Mouse (Mus musculus): ENCODE data around the gene Ap4b1. TPM values are rescaled to one million over a fixed set of nuclear protein-coding genes. Genes with fewer than 3 reads are reported as not detected.
"Not testable (repeated sequence)": the region's sequence is repeated elsewhere in the genome, so short reads cannot be mapped to it uniquely, and the experiment has no call there.

Gene Ap4b1
- polyA plus RNA-seq, 1 experiment from 2014 or later, result 22.8 TPM

DNA sequence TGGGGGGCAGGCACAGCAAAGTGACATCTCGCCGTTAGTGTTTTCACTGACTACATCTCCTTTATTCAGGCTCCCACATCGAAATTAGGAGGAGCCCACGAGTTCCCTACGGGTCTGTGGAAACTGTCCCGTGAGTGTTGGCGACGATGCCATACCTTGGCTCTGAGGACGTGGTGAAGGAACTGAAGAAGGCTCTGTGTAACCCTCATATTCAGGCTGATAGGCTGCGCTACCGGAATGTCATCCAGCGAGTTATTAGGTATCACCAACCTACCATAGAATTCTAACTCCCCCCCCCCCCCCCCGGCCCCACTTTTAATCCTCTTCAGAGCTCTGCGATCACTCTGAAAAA, 455 bp downstream of the Ap4b1 start:
- H3K9me3 ChIP-seq (ENCODE audit: control insufficient read depth, low read length), result no peaks in the 10 kb centered on the region
- peak overlapping the region; percentile 77 for H3K4me3 ChIP-seq (ENCODE audit: low read depth, low read length)
- H3K4me2 ChIP-seq (ENCODE audit: low read depth, low read length, severe bottlenecking), result peak overlapping the region; percentile 69
- H3K36me3 ChIP-seq (ENCODE audit: control insufficient read depth, insufficient read depth, low read length), result no peaks in the 10 kb centered on the region; the same call in 1 of the 2 replicates
- peaks cover 7% of the 10 kb centered on the region; the same call in 1 of the 2 replicates for H3K4me1 ChIP-seq (replicated peaks; ENCODE audit: control insufficient read depth, insufficient read depth, low read length)
- peak overlapping the region; percentile 79 for H3K27ac ChIP-seq (ENCODE audit: low read depth, low read length)
- H3K9ac ChIP-seq (ENCODE audit: low read length), result peak overlapping the region; percentile 85
- 2% methylated on average over 14 of the region's 14 CpGs for WGBS
- H3K27me3 ChIP-seq (ENCODE audit: control insufficient read depth, insufficient read depth, low read length), result no peaks in the 10 kb centered on the region
- no peak for DNase-seq (ENCODE audit: low spot score)
- ATAC-seq (replicated peaks; ENCODE audit: low FRiP score), result peak; percentile 53; the same call in 1 of the 2 replicates

DNA sequence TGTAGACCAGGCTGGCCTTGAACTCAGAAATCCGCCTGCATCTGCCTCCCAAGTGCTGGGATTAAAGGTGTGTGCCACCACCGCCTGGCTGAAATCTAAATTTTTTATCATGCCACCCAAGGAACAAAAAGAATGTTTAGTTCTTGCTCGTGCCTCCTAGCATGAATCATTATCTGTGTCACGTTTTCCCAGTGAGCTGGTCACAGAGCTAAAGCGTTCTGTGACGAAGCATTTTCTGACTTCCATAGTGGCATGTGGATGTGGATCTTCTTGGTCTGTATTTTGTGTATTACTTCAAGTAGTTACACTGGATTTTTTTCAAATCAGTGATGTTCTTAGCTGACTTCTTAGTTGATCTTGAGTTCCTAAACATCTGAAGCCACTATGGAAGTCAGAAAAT, 1.6 kb downstream of the Ap4b1 start:
- H3K4me3 ChIP-seq (ENCODE audit: low read depth, low read length), result no peak overlapping the region

DNA sequence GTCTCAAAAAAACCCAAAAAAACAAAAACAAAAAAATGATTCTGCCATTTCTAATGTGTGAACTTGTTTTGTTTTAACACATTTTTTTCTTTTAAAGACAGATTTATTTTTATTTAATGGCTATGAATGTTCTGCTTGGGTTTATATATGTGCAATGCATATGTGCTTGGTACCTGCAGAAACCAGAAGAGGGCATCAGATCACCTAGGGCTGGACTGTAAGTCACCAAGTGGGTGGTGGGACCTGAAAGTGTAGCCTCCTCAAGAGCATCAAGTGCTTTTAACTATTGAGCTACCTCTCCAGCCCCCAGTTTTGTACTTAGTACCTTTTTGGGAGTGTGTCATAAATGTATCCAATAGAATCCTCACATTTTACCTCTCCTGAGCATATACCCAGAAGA, 18.2 kb downstream of the Ap4b1 start:
- H3K9ac ChIP-seq (ENCODE audit: low read length), result no peak overlapping the region
- DNase-seq (ENCODE audit: low spot score) (no peak), ATAC-seq (replicated peaks; ENCODE audit: low FRiP score) (no peak)
- no peaks in the 10 kb centered on the region for H3K36me3 ChIP-seq (ENCODE audit: control insufficient read depth, insufficient read depth, low read length)
- no peak overlapping the region for H3K4me3 ChIP-seq (ENCODE audit: low read depth, low read length)
- H3K4me1 ChIP-seq (replicated peaks; ENCODE audit: control insufficient read depth, insufficient read depth, low read length), result no peaks in the 10 kb centered on the region
- H3K27me3 ChIP-seq (ENCODE audit: control insufficient read depth, insufficient read depth, low read length), result no peaks in the 10 kb centered on the region
- no peak overlapping the region for H3K4me2 ChIP-seq (ENCODE audit: low read depth, low read length, severe bottlenecking)
- no peaks in the 10 kb centered on the region for H3K9me3 ChIP-seq (ENCODE audit: control insufficient read depth, low read length)
- H3K27ac ChIP-seq (ENCODE audit: low read depth, low read length), result no peak overlapping the region

More for the DNA sequence above, 1.6 kb downstream of the Ap4b1 start:
- Histone ChIP-seq H3K4me2 (ENCODE audit: low read depth, low read length, severe bottlenecking) (no peak overlapping the region), H3K36me3 (ENCODE audit: control insufficient read depth, insufficient read depth, low read length) (peaks cover 3% of the 10 kb centered on the region; the same call in 1 of the 2 replicates), H3K27ac (ENCODE audit: low read depth, low read length) (no peak overlapping the region), H3K27me3 (ENCODE audit: control insufficient read depth, insufficient read depth, low read length) (no peaks in the 10 kb centered on the region), H3K9me3 (ENCODE audit: control insufficient read depth, low read length) (no peaks in the 10 kb centered on the region), H3K4me1 (replicated peaks; ENCODE audit: control insufficient read depth, insufficient read depth, low read length) (peaks cover 7% of the 10 kb centered on the region; the same call in 1 of the 2 replicates), H3K9ac (ENCODE audit: low read length) (no peak overlapping the region)
- ATAC-seq (replicated peaks; ENCODE audit: low FRiP score), result no peak
- no peak for DNase-seq (ENCODE audit: low spot score)
- WGBS, result 93% methylated on average over 6 of the region's 6 CpGs

DNA sequence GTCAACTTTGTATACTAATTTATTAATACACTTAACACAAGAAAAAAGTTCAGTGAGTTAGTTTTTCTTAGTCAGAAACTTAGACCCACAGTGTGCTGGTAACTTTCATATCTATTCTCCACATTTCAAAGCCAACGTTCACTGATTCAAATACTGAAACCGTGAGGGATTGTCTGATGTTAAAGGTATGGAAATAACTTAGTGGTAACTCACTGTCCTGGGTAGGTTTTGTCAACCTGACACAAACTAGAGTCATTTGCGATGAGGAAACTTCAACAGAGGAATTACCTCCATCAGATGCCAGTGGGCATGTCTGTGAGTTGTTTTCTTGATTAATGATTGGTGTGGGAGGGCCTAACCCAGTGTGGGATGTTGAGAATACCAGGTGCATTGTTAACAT, 19.7 kb downstream of the Ap4b1 start:
- Histone ChIP-seq H3K36me3 (ENCODE audit: control insufficient read depth, insufficient read depth, low read length) (no peaks in the 10 kb centered on the region), H3K4me3 (ENCODE audit: low read depth, low read length) (no peak overlapping the region), H3K4me2 (ENCODE audit: low read depth, low read length, severe bottlenecking) (no peak overlapping the region), H3K9me3 (ENCODE audit: control insufficient read depth, low read length) (no peaks in the 10 kb centered on the region), H3K27ac (ENCODE audit: low read depth, low read length) (no peak overlapping the region), H3K4me1 (replicated peaks; ENCODE audit: control insufficient read depth, insufficient read depth, low read length) (no peaks in the 10 kb centered on the region), H3K9ac (ENCODE audit: low read length) (no peak overlapping the region), H3K27me3 (ENCODE audit: control insufficient read depth, insufficient read depth, low read length) (no peaks in the 10 kb centered on the region)
- WGBS, result 85% methylated on average over 3 of the region's 3 CpGs
- DNase-seq (ENCODE audit: low spot score) (no peak), ATAC-seq (replicated peaks; ENCODE audit: low FRiP score) (no peak)

DNA sequence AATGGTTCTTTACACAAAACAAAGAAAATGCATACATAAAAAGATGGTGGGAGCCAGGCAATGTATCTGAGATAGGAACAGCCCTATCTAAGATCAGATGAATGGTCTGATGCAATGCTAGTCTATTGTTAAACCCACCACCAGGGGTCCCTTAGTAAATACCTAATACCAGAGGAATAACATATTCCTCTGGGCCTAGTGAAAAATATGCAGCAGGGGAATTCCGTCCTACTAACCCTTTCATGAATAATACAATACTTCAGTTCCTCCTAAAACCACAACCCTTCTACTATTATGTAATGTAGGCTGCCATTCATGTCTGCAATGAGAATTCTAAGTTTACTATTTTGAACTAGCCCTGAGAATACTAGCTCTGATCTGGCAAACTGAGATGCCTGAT, 21.4 kb downstream of the Ap4b1 start:
- H3K27me3 ChIP-seq (ENCODE audit: control insufficient read depth, insufficient read depth, low read length); H3K9me3 ChIP-seq (ENCODE audit: control insufficient read depth, low read length); H3K27ac ChIP-seq (ENCODE audit: low read depth, low read length); H3K4me2 ChIP-seq (ENCODE audit: low read depth, low read length, severe bottlenecking); H3K4me3 ChIP-seq (ENCODE audit: low read depth, low read length); H3K4me1 ChIP-seq (replicated peaks; ENCODE audit: control insufficient read depth, insufficient read depth, low read length); H3K9ac ChIP-seq (ENCODE audit: low read length); H3K36me3 ChIP-seq (ENCODE audit: control insufficient read depth, insufficient read depth, low read length); DNase-seq (ENCODE audit: low spot score); ATAC-seq (replicated peaks; ENCODE audit: low FRiP score): not testable (repeated sequence)
- 77% methylated on average over 1 of the region's 1 CpGs for WGBS

DNA sequence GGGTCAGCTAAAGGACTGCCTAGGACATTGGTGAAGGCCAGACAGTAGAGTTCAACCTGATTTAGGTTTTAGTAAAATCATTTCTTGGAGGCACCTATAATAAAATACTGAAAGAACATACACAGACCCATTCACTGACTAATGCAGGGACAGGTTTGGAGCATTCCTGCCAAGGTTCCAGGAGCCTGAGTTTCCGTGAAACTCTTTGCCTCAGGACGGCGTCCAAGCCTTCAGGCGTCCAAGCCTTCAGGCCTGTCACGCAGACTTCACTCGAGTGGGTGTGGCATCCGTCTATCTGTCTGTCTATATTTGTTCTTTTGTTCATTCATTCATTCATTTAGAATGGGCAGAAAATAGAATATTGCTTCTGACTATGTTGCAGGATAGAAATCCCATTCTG, 21.8 kb downstream of the Ap4b1 start:
- H3K4me3 ChIP-seq (ENCODE audit: low read depth, low read length), result no peak overlapping the region
- no peak overlapping the region for H3K4me2 ChIP-seq (ENCODE audit: low read depth, low read length, severe bottlenecking)
- no peaks in the 10 kb centered on the region for H3K36me3 ChIP-seq (ENCODE audit: control insufficient read depth, insufficient read depth, low read length)
- H3K27ac ChIP-seq (ENCODE audit: low read depth, low read length), result no peak overlapping the region
- DNase-seq (ENCODE audit: low spot score) (no peak), ATAC-seq (replicated peaks; ENCODE audit: low FRiP score) (no peak)
- no peaks in the 10 kb centered on the region for H3K27me3 ChIP-seq (ENCODE audit: control insufficient read depth, insufficient read depth, low read length)
- H3K4me1 ChIP-seq (replicated peaks; ENCODE audit: control insufficient read depth, insufficient read depth, low read length), result no peaks in the 10 kb centered on the region
- 94% methylated on average over 7 of the region's 7 CpGs for WGBS
- no peak overlapping the region for H3K9ac ChIP-seq (ENCODE audit: low read length)
- H3K9me3 ChIP-seq (ENCODE audit: control insufficient read depth, low read length), result no peaks in the 10 kb centered on the region

DNA sequence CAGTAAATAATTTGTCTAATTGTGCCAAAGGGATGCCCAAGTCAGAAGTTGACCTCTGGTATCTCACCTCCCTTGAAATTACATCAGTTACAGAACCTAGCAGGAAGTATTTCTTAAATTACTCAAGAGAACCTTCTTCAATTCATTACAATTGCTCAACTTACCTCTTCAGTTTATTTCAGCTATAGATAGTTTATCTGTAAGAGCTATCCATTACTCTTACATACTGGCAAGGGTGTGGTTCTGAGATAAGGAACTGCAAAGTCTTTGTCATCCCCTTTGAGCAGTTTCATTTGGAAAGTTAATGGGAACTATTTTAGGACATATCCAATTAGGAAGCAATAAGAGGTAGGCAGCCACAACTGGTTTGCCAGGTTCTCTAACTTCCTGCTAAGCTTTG, 23.1 kb downstream of the Ap4b1 start, which contains the start of gene Bcl2l15:
Bcl2l15 (plus strand) TSS at position 176 of the 400 bp plus-strand sequence.
- H3K9ac ChIP-seq (ENCODE audit: low read length), result no peak within 1 kb of the TSS
- H3K27me3 ChIP-seq (ENCODE audit: control insufficient read depth, insufficient read depth, low read length), result no peaks in the 10 kb centered on the region
- ATAC-seq (replicated peaks; ENCODE audit: low FRiP score), result no peak
- no peaks in the 10 kb centered on the region for H3K36me3 ChIP-seq (ENCODE audit: control insufficient read depth, insufficient read depth, low read length)
- no peak within 1 kb of the TSS for H3K4me3 ChIP-seq (ENCODE audit: low read depth, low read length)
- H3K9me3 ChIP-seq (ENCODE audit: control insufficient read depth, low read length), result no peaks in the 10 kb centered on the region
- H3K27ac ChIP-seq (ENCODE audit: low read depth, low read length), result no peak within 1 kb of the TSS
- no peak for DNase-seq (ENCODE audit: low spot score)
- H3K4me1 ChIP-seq (replicated peaks; ENCODE audit: control insufficient read depth, insufficient read depth, low read length), result no peaks in the 10 kb centered on the region
- H3K4me2 ChIP-seq (ENCODE audit: low read depth, low read length, severe bottlenecking), result no peak within 1 kb of the TSS

DNA sequence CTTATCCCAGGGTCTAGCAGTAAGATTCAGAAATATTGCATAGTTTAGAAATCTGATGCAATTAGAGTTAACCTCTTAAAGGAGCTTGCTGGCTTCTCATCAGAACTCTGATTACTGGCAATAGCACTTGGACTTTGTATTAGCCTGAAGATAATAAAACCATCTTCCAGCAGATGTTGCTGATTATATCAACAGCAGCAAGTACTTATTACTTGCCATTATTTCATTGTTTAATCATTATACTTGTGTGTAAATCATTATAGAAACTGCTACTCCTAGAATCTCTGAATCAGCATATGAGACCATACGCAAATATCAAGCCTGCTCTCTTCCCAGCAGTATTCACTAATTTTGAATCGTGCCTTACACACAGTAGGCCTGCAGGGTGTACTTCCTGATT, 24.7 kb downstream of the Ap4b1 start:
- WGBS, result 95% methylated on average over 2 of the region's 2 CpGs
- Histone ChIP-seq H3K4me2 (ENCODE audit: low read depth, low read length, severe bottlenecking) (no peak overlapping the region), H3K9ac (ENCODE audit: low read length) (no peak overlapping the region), H3K27me3 (ENCODE audit: control insufficient read depth, insufficient read depth, low read length) (no peaks in the 10 kb centered on the region), H3K4me1 (replicated peaks; ENCODE audit: control insufficient read depth, insufficient read depth, low read length) (no peaks in the 10 kb centered on the region), H3K27ac (ENCODE audit: low read depth, low read length) (no peak overlapping the region), H3K36me3 (ENCODE audit: control insufficient read depth, insufficient read depth, low read length) (no peaks in the 10 kb centered on the region), H3K9me3 (ENCODE audit: control insufficient read depth, low read length) (no peaks in the 10 kb centered on the region), H3K4me3 (ENCODE audit: low read depth, low read length) (no peak overlapping the region)
- DNase-seq (ENCODE audit: low spot score) (no peak), ATAC-seq (replicated peaks; ENCODE audit: low FRiP score) (no peak)

DNA sequence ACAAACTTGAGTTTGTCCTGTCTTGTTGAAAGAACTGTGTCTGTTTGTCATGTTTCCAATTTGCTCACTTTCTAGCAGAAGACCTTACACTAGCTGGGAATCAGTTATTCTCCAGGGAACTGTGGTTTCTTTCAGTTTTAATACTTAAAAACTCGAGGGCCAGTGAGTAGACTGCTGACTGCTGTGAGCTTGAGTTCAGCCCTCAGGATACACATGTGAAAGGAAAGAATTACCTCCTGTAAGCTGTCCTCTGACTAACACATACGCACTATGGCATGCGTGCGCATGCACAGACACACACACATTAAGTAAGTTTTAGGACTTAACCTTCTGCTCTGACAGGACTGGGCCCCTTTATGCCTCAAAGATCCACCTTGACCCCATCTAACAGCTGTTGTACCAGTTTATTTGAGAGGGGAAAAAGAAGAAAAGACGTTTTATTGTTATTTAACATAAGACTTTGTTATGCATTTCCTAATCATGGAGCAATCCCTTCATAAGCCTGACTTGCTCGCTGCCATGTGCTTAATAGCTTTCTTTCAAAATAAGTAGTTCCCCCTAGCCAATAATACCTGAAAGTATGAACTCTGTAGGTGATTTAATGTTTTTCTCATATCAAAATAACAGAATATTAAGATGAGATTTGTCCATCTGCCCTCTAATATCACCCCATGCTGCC, 26.1 kb downstream of the Ap4b1 start:
- DNase-seq (ENCODE audit: low spot score), result no peak
- Histone ChIP-seq H3K9ac (ENCODE audit: low read length) (no peak overlapping the region), H3K36me3 (ENCODE audit: control insufficient read depth, insufficient read depth, low read length) (no peaks in the 10 kb centered on the region), H3K27me3 (ENCODE audit: control insufficient read depth, insufficient read depth, low read length) (no peaks in the 10 kb centered on the region), H3K4me2 (ENCODE audit: low read depth, low read length, severe bottlenecking) (no peak overlapping the region), H3K9me3 (ENCODE audit: control insufficient read depth, low read length) (no peaks in the 10 kb centered on the region), H3K27ac (ENCODE audit: low read depth, low read length) (no peak overlapping the region), H3K4me1 (replicated peaks; ENCODE audit: control insufficient read depth, insufficient read depth, low read length) (no peaks in the 10 kb centered on the region), H3K4me3 (ENCODE audit: low read depth, low read length) (no peak overlapping the region)
- no peak for ATAC-seq (replicated peaks; ENCODE audit: low FRiP score)
- WGBS, result 80% methylated on average over 6 of the region's 6 CpGs

Measured in forebrain, embryonic 11.5 days (tissue).